Mouse (Mus musculus): ENCODE data around the gene Gm43951.

Gm43951 gene

GRCm38 (mm10) chr11:72206341-72207203, at the start of gene Gm43951:
Gm43951 (minus strand) TSS chr11:72206840.
- TF ChIP-seq POU5F1 (IDR thresholded peaks at IDR 0.05; ENCODE audit: borderline replicate concordance, low read length), result no peak
- TF ChIP-seq CTCF (conservative IDR thresholded peaks at IDR 0.05; ENCODE audit: low read length), result no peak; the same call in 1 of the 2 replicates
- TF ChIP-seq NANOG (IDR thresholded peaks at IDR 0.05; ENCODE audit: borderline replicate concordance, low read length), result no peak
- H3K27me3 ChIP-seq (ENCODE audit: insufficient read depth, low read length), result peaks cover 16% of the 10 kb centered on the region
- H3K4me3 ChIP-seq (replicated peaks; ENCODE audit: low read length), result peak within 1 kb of the TSS; percentile 88
- peaks cover 36% of the 10 kb centered on the region for H3K36me3 ChIP-seq (ENCODE audit: insufficient read depth, low read length)
- H3K4me1 ChIP-seq (replicated peaks; ENCODE audit: low read depth, low read length), result peaks cover 37% of the 10 kb centered on the region
- H3K9me3 ChIP-seq (ENCODE audit: low read length), result no peaks in the 10 kb centered on the region

- Histone ChIP-seq H3K9me3 (ENCODE audit: low read length) (no peaks in the 10 kb centered on the region), H3K36me3 (ENCODE audit: insufficient read depth, low read length) (peaks cover 3% of the 10 kb centered on the region; the same call in 1 of the 2 replicates), H3K27me3 (ENCODE audit: insufficient read depth, low read length) (peaks cover 28% of the 10 kb centered on the region), H3K4me1 (replicated peaks; ENCODE audit: low read depth, low read length) (no peaks in the 10 kb centered on the region), H3K4me3 (replicated peaks; ENCODE audit: low read length) (no peak overlapping the region)
- TF ChIP-seq NANOG (IDR thresholded peaks at IDR 0.05; ENCODE audit: borderline replicate concordance, low read length), result no peak
- no peak for TF ChIP-seq CTCF (conservative IDR thresholded peaks at IDR 0.05; ENCODE audit: low read length)
- TF ChIP-seq POU5F1 (IDR thresholded peaks at IDR 0.05; ENCODE audit: borderline replicate concordance, low read length), result no peak
Observed at GRCm38 (mm10) chr11:72256441-72256840, 49.8 kb upstream of the Gm43951 start.

GRCm38 (mm10) chr11:72255629-72256028, 49.0 kb upstream of the Gm43951 start:
- Histone ChIP-seq H3K4me1 (replicated peaks; ENCODE audit: low read depth, low read length) (no peaks in the 10 kb centered on the region), H3K4me3 (replicated peaks; ENCODE audit: low read length) (no peak overlapping the region), H3K9me3 (ENCODE audit: low read length) (no peaks in the 10 kb centered on the region), H3K36me3 (ENCODE audit: insufficient read depth, low read length) (0 out of 2 replicates have a peak, but pooled peaks cover 3% of the 10 kb centered on the region), H3K27me3 (ENCODE audit: insufficient read depth, low read length) (peaks cover 25% of the 10 kb centered on the region)
- TF ChIP-seq CTCF (conservative IDR thresholded peaks at IDR 0.05; ENCODE audit: low read length), result no peak
- TF ChIP-seq NANOG (IDR thresholded peaks at IDR 0.05; ENCODE audit: borderline replicate concordance, low read length), result no peak
- TF ChIP-seq POU5F1 (IDR thresholded peaks at IDR 0.05; ENCODE audit: borderline replicate concordance, low read length), result no peak

GRCm38 (mm10) chr11:72245196-72245753, 38.6 kb upstream of the Gm43951 start:
- H3K9me3 ChIP-seq (ENCODE audit: low read length), result no peaks in the 10 kb centered on the region
- no peak for TF ChIP-seq POU5F1 (IDR thresholded peaks at IDR 0.05; ENCODE audit: borderline replicate concordance, low read length)
- TF ChIP-seq CTCF (conservative IDR thresholded peaks at IDR 0.05; ENCODE audit: low read length), result no peak
- no peak for TF ChIP-seq NANOG (IDR thresholded peaks at IDR 0.05; ENCODE audit: borderline replicate concordance, low read length)
- no peaks in the 10 kb centered on the region for H3K4me1 ChIP-seq (replicated peaks; ENCODE audit: low read depth, low read length)
- no peaks in the 10 kb centered on the region for H3K36me3 ChIP-seq (ENCODE audit: insufficient read depth, low read length)
- H3K4me3 ChIP-seq (replicated peaks; ENCODE audit: low read length), result no peak overlapping the region
- H3K27me3 ChIP-seq (ENCODE audit: insufficient read depth, low read length), result peaks cover 29% of the 10 kb centered on the region

- 0 out of 2 replicates have a peak, but pooled peaks cover 11% of the 10 kb centered on the region for H3K27me3 ChIP-seq (ENCODE audit: insufficient read depth, low read length)
- H3K4me3 ChIP-seq (replicated peaks; ENCODE audit: low read length), result no peak overlapping the region
- no peaks in the 10 kb centered on the region for H3K9me3 ChIP-seq (ENCODE audit: low read length)
- no peaks in the 10 kb centered on the region for H3K36me3 ChIP-seq (ENCODE audit: insufficient read depth, low read length)
- no peaks in the 10 kb centered on the region for H3K4me1 ChIP-seq (replicated peaks; ENCODE audit: low read depth, low read length)
- TF ChIP-seq CTCF (conservative IDR thresholded peaks at IDR 0.05; ENCODE audit: low read length) (no peak), POU5F1 (IDR thresholded peaks at IDR 0.05; ENCODE audit: borderline replicate concordance, low read length) (no peak), NANOG (IDR thresholded peaks at IDR 0.05; ENCODE audit: borderline replicate concordance, low read length) (no peak)
Observed at GRCm38 (mm10) chr11:72240062-72240860, 33.6 kb upstream of the Gm43951 start.

- Histone ChIP-seq H3K4me1 (replicated peaks; ENCODE audit: low read depth, low read length) (peaks cover 16% of the 10 kb centered on the region), H3K9me3 (ENCODE audit: low read length) (no peaks in the 10 kb centered on the region), H3K4me3 (replicated peaks; ENCODE audit: low read length) (no peak overlapping the region), H3K27me3 (ENCODE audit: insufficient read depth, low read length) (no peaks in the 10 kb centered on the region), H3K36me3 (ENCODE audit: insufficient read depth, low read length) (no peaks in the 10 kb centered on the region)
- TF ChIP-seq CTCF (conservative IDR thresholded peaks at IDR 0.05; ENCODE audit: low read length) (no peak), NANOG (IDR thresholded peaks at IDR 0.05; ENCODE audit: borderline replicate concordance, low read length) (no peak), POU5F1 (IDR thresholded peaks at IDR 0.05; ENCODE audit: borderline replicate concordance, low read length) (no peak)
Observed at GRCm38 (mm10) chr11:72234013-72234412, 27.4 kb upstream of the Gm43951 start.

GRCm38 (mm10) chr11:72232991-72233390, 26.4 kb upstream of the Gm43951 start:
- TF ChIP-seq CTCF (conservative IDR thresholded peaks at IDR 0.05; ENCODE audit: low read length), result no peak
- no peak for TF ChIP-seq POU5F1 (IDR thresholded peaks at IDR 0.05; ENCODE audit: borderline replicate concordance, low read length)
- no peak for TF ChIP-seq NANOG (IDR thresholded peaks at IDR 0.05; ENCODE audit: borderline replicate concordance, low read length)

GRCm38 (mm10) chr11:72232068-72232467, 25.4 kb upstream of the Gm43951 start:
- no peaks in the 10 kb centered on the region for H3K36me3 ChIP-seq (ENCODE audit: insufficient read depth, low read length)
- H3K4me1 ChIP-seq (replicated peaks; ENCODE audit: low read depth, low read length), result peaks cover 16% of the 10 kb centered on the region
- no peak overlapping the region for H3K4me3 ChIP-seq (replicated peaks; ENCODE audit: low read length)
- no peaks in the 10 kb centered on the region for H3K9me3 ChIP-seq (ENCODE audit: low read length)
- no peaks in the 10 kb centered on the region for H3K27me3 ChIP-seq (ENCODE audit: insufficient read depth, low read length)
- TF ChIP-seq NANOG (IDR thresholded peaks at IDR 0.05; ENCODE audit: borderline replicate concordance, low read length), result no peak
- no peak for TF ChIP-seq CTCF (conservative IDR thresholded peaks at IDR 0.05; ENCODE audit: low read length)
- TF ChIP-seq POU5F1 (IDR thresholded peaks at IDR 0.05; ENCODE audit: borderline replicate concordance, low read length), result no peak

More at GRCm38 (mm10) chr11:72232991-72233390, 26.4 kb upstream of the Gm43951 start:
- Histone ChIP-seq H3K27me3 (ENCODE audit: insufficient read depth, low read length) (no peaks in the 10 kb centered on the region), H3K4me3 (replicated peaks; ENCODE audit: low read length) (no peak overlapping the region), H3K4me1 (replicated peaks; ENCODE audit: low read depth, low read length) (peaks cover 16% of the 10 kb centered on the region), H3K36me3 (ENCODE audit: insufficient read depth, low read length) (no peaks in the 10 kb centered on the region), H3K9me3 (ENCODE audit: low read length) (no peaks in the 10 kb centered on the region)

Data from E14TG2a.4 (cell line).